Mouse (Mus musculus) spleen, postnatal 10 days (tissue): Measurements from ENCODE around the gene Arl2.
A peak's percentile ranks its signal among the peaks of the same experiment; 100 is the strongest.

Experiments used
- DNase-seq, 2 experiments: peaks; one replicate each; pipeline ENCODE4 v3.0.0; 2021 to 2022; ENCODE audit warnings: low spot score in 2 of 2

The Arl2 gene

DNA sequence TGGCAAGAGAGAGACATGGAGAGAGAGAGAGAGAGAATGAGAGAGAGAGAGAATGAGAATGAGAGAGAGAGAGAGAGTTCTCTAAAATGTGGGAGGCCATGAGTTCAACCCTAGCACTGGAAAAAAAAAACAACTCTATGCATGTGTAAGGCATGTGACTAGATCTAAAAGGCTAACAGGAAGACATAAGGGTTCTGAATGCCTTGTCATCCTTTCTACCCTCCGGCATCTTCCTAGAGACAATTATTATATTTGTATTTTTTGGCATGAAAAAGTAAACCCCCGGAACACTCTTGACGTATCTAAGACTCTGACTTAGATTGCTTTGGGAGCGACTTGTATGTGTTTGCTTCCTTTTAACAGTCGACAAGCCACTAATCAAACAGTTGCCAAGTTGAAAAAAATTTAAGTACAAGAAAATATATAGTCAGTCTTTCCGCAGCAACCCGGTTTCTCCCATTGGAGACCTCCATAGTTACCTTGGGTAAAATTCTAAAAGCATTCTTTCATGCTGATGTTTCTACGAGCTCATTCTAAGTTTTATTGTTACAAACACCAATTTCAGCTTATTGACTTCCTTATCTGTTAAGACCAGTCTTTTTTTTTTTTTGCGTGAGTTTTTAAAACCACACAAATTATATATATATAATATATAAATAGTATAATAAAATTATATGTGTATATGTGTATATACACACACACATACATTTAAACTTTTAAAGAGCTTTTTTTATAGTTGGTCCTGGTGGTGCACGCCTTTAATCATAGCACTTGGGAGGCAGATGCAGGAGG is 14.4 kb downstream of the Arl2 start:
- DNase-seq, result no peak

- peak; percentile 77 to 83 for DNase-seq
These were observed 15.1 kb downstream of the Arl2 start for GRCm38 (mm10) chr19:6126289-6126688.

DNA sequence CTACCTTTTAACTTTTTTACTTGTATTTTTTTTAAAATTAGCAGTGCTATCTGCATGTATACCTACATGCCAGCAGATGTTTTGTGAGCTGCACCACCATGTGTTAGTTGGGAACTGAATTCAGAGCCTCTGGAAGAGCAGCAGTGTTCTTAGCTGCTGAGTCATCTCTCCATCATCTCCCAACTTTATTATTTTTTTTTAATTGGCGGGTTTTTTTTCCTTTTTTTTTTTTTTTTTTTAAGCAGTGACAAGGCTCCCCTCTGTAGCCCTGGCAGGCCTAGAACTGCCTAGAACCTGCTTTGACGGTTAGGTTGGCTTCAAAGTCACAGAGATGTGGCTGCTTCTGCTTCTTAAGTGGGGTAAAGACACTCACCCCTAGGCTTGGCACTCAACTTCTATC is 16.4 kb downstream of the Arl2 start:
- DNase-seq, result no peak

DNA sequence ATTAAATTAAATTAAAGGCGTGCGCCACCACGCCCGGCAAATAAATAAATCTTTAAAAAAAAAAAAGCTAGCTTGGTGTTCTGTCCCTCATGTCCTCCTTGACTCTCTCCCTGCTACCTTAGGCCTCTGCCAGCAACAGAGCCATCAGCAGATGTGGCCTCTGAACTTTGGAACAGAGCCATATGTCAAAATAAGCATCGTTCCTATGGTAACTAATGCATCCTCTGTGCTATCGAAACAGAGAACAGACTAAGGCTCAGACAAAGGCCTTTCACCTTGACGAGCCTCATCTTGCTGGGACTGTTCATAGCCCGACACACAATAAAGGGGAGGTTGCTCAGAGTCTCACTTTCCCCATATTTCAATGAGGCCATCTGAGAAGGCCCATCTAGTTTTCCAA is 18.0 kb downstream of the Arl2 start:
- DNase-seq, result no peak

DNA sequence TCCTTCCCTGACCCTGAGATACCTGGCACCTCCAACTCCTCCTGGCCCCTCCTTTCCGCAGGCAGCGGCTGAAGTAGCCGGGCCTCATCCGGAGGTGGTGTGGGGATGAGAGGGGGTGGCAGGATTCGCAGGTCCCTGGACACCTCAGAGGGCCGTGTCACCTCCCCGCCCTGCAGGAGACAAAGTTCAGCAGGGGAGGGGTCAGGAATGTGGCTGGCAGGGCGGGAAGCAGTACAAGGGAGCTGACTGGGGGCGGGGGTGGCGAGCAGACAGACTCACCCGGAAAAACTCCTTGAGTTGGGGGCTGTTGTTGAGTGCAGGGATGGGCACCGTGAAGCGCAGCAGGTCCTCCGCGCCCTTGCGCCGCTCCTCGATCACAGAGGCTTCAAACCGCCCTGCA is 19.6 kb downstream of the Arl2 start:
- DNase-seq, result no peak

- no peak for DNase-seq
These were observed 22.6 kb downstream of the Arl2 start for GRCm38 (mm10) chr19:6118677-6119185.

DNA sequence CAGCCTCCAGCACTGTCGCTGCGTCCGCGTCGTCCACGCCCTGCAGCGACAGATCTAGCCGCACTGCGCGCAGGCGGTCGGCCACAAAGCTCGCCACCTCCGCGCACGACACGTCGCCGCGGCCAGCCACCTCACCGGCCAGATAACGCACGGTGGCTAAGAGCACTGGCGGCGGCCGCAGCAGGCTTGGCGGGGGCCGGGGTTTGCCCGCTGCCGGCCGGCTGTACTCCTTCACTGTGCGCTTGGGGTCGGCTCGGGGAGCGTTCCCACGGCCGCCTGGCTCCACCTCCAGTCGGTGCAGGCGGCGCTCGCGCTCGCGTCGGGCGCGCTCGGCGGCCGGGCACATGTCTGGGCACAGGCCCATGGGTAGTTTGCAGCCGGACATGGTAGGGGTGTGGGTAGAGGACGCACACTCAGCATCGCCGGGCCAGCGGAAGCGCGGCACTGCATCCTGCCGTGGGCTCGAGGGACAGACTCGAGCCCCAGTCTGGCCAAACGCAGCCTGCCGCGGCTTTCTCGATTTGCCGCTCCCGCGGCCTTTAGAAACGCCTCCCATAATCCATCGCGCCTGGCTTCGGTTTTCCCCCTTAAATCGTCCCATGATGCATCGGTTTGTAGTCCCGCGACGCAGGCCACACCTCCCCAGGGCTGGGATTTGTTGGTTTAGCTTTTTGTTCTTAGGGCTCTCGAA is 23.2 kb downstream of the Arl2 start, which contains the start of gene Sac3d1:
Sac3d1 (minus strand) TSS at position 665 of the 691 bp plus-strand sequence.
- peak; percentile 86 to 93 for DNase-seq

DNA sequence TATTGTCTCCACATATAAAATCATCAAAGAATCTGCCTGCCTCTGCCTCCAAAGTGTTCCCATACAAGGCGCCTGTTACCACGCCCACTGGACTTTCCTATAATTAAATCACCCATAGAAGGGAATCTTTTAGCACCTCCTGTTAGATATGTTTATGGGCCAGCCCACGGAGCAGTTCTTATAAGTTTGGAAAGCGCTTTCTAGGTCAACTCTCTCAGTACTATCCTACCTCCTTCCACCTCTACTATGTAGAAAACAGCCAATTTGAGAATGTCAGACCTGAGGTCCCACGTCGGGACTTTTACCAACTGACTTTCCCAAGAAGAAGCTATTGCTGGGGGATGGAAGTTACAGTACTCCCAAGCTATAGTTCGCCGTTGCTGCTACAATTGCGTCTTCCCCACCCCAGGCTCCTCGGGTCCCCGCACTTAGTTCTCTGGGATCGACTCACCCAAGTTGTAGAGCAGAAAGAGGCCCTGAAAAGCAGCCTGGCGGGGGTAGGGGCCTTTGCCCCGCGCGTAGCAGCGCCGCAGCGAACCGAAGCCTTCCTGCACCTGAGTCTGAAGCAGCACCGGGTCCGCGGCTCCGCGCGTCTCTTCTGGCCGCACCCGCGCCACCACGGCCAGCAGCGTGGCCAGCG is 23.9 kb downstream of the Arl2 start:
- peak in 1 of 2 experiments; percentile 17 for DNase-seq

- peak in 1 of 2 experiments; percentile 15 for DNase-seq
These were observed 25.1 kb downstream of the Arl2 start for GRCm38 (mm10) chr19:6116113-6116850.

DNA sequence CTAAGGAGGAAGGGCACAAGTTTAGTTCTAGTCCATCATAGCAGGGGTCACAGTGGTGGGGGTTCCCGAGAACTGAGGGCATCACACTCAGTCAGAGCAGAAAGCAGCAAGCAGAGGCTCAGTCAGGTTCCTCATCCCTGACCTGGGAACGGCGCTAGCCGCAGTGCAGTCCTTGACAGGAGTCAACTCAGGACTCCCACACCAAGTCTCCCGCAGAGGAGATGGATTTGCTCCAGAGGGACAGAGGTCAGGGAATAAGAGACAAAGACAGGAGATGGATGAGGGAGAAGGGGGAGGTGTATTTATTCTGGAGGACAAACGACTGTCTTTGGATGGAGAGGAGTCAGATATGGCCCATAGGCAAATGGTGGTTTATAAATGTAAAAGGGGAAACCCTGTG is 28.2 kb downstream of the Arl2 start:
- DNase-seq, result no peak

DNA sequence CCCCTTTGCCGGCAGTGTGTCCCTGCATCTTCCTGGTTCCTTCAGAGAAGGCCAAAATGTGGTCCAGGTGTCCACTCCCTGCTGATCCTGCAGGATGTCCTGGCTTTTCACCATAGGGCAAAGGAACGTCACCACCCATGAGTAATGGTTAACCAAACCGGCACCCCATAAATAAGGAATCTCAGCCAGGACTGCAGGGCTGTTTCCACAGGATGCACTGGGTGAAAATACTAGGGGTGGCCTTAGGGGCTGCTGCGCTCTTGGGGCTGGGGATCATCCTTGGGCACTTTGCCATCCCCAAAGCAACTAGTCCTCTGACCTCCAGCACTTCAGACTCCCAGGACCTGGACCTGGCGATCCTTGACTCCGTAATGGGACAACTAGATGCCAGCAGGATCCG is 35.8 kb downstream of the Arl2 start, which contains the start of gene Naaladl1:
Naaladl1 (plus strand) TSS at position 197 of the 400 bp plus-strand sequence.
- DNase-seq, result no peak

GRCm38 (mm10) chr19:6104476-6104875 is 36.9 kb downstream of the Arl2 start:
- DNase-seq, result no peak

- DNase-seq, result peak; percentile 78 to 86
These were observed 39.0 kb downstream of the Arl2 start for GRCm38 (mm10) chr19:6102169-6102853.

DNA sequence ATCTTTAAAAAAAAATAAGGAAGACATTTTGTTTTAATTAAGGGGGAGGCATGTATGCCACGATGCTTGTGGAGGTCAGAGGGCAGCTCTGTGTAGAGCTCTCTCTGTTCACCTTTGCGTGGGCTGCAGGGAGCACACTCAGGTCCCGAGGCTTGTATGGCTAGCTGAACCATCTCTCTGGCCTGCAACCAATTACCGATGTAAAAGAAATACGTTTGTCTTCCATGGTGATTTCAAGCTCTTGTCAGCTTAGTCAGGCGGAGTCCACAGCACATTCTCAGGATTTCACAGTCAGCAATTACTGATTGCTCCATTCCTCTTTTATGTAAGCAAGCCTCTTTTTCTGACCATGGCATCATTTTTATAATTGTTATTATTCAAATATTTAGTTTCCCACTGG is 40.2 kb downstream of the Arl2 start:
- no peak for DNase-seq

DNA sequence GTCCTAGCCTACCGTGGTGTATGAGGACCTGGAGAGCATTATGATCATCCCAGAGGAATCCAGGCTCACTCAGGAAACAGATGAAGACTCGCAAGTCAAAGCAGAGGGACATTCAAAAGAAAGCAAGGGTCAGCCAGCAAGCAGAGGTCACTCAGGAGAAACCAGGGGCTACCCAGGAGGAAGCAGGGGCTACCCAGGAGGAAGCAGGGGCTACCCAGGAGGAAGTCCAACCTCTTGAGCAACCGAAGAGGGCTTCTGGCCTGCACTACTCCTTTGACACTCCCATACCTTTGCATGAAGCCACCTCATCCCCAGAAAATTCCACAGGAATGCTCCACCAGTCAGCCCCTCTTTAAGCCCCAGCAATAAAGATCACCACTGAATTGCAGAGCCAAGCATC is 43.5 kb downstream of the Arl2 start:
- no peak for DNase-seq

DNA sequence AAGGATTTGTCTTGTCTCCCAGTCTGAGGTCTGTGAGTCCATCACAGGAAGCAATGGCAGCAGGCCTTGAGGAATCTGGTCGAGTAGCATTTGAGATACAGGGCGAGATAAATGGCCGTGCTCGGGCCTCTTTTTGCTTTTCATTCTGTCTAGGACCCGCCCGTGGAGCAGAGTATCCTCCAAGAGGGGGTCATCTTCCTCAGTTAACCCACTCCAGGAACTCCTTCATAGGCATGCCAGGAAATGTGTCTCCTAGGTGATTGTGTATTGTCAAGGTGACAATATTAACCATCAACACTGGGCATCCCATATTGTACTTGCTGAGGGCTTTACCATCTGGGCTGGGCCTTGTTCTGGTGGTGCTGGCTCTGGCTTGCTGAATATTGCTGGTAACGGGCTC is 47.2 kb downstream of the Arl2 start, which contains the start of gene AC131692.1:
AC131692.1 (plus strand) TSS at position 301 of the 400 bp plus-strand sequence.
- DNase-seq, result no peak

DNA sequence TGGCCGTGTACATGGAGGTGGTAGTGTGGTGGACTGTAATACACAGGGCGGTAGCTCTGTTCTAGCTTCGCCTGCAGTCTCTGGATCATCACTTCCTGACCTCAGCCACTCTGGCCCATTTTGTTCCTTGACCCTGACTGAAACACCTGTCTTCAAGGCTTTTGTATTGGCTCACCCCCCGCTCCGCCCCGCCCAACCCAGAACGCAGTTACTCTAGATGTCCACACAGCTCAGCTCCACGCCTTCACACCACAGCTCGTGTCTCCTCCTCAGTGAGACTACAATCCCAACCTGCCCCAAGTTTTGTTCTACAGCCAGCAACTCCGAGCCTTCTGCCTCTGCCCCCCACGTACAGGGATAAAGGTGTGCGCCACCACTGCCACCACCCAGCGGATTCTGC is 52.5 kb downstream of the Arl2 start:
- DNase-seq, result no peak

GRCm38 (mm10) chr19:6085417-6085879 is 55.9 kb downstream of the Arl2 start:
- peak; percentile 63 to 83 for DNase-seq

DNA sequence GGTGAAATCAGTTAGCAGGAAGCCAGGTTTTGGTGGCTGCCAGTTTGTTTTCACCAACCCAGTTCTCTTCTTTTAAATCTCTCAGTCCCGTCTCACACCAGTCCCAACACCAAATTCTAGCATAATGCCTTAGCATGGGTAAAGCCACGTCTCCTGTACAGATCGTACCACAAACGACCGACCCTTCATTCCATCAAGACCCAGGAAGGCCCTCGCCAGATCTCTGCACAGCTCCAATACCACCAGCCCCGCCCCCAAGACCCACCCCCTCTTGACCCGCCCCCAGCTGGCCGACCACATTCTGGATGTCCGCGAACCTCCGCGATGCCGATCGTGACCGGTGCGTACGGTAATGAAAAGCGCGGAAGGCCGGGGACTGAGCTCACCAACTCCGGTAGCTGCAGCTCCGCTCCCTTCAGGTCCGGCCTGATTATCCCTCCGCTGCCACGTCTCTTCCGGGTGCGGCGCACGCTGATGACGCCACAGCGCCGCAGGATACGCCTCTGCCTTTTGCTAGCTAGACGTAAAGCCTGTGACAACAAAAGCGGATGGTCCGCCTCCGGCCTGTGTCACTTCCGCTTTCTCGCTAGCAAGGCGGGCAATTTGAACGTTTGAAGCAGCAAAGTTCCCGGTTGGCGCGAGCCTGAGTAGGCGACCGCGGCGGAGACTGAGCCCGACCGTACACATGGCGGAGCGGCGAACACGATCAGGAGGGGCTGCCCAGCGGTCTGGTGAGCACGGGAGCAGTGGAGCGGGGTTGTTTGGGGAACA is 56.7 kb downstream of the Arl2 start, which contains the start of the genes Zfpl1 and Cdca5:
Zfpl1 (minus strand) TSS at position 479 of the 771 bp plus-strand sequence.
Cdca5 (plus strand) TSS at position 506 of the 771 bp plus-strand sequence.
- DNase-seq, result peak; percentile 93 to 97
